Mouse (Mus musculus): ENCODE measurements around the gene Utp14a.

Utp14a gene

DNA sequence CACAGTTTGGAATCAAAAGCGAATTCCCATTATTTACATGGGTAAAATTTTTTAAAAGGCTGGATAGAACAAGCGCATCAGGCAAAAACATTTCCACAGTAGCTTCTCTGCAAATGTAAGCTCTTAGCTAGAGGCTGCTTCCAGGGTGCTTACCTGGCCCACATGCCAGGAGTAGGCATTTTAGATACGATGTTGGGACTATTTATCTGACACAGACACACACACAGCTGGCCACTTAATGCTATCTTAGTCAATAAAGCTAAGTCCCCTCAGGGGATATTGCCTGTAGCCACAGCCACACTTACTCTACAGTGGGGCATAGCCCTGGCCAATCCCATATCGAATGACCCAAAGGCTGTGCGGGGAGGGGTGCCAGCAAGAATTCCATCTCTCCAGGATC, 55.1 kb downstream of the Utp14a start:
- DNase-seq (ENCODE audit: low spot score): no peak

DNA sequence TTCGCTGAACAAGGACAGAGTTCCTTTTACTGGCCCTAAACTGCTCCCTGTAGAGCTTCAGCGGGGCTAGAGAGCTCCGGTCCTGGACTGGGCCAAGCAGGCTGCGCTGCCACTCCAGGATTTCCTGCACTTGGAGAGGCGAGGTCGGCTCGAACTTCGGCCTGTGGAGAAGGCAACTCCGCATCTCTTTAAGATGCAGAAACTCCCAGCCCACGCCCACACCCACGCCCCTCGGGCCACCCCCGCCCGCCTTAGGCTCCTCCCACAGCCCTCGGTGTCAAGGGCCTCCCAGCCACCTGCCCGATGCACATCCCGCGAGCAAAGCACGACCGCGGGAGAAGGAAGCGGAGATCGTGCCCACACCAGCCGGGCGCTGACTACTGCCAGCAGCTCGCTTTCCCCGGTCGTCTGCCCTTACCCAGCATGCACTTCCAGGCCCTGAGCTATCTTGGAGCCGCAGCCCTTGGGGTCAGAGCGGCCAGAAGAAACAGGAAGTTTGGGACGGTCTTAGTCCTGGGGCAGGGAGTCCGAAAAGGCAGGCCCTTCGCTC, 57.9 kb downstream of the Utp14a start:
- peak; percentile 82 for DNase-seq (ENCODE audit: low spot score)

DNA sequence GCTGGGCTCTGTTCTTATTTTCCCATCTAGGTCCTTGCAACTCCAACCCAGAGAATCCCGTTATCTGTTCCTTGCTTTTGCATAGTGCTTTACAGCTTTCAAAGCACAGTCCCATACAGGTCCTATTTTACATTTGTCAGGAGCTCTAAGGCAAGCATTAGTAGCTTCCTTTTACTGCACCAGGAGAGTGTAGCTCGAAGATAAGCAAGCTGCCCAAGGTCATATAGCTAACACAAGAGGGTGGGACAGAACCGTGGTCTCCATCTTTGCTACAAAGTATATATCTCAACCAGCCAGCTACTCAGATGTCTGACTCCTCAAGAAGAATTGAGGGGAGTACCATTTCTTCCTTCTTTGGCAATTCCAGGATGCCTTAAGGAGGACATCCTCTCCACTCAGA, 60.8 kb downstream of the Utp14a start:
- no peak for DNase-seq (ENCODE audit: low spot score)

DNA sequence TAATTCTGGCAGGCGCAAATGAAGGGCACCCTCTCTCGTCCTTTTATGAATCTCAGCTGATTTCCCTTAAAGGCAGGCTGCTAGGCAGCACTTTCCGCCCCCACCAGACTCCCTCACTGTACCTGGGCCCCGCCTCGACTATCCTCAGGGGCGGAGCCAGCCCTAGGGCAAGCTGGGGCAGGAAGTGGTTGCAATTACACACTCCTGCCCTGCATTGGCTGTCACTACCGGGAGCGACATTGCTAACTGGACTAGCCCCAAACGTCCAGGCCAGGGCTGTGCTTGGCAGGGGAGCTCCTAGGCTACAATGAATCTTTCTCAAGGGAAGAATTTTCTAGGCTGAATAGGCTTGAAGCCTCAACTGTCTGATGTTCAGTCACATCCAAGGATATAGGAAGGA, 61.5 kb downstream of the Utp14a start:
- no peak for DNase-seq (ENCODE audit: low spot score)
